Mouse (Mus musculus) adrenal gland, postnatal 25 days (tissue): ENCODE data around the gene Tbc1d16. TPM values are rescaled to one million over a fixed set of nuclear protein-coding genes. Genes with fewer than 3 reads are reported as not detected.
A peak's percentile ranks its signal among the peaks of the same experiment; 100 is the strongest.

Source experiments
- DNase-seq: peaks from one replicate; pipeline ENCODE4 v3.0.0; 2021; ENCODE audit warnings: mixed read lengths
- total RNA-seq: library from RNA; stranded (reverse); gene quantifications from 2 replicates; pipeline ENCODE4 v1.2.3, GENCODE M21; 2021

The Tbc1d16 gene
- total RNA-seq, 1 experiment from 2014 or later = 14.3 TPM

GRCm38 (mm10) chr11:119207986-119208385 lies 20.3 kb downstream of the Tbc1d16 start:
- no peak for DNase-seq

- DNase-seq = peak; percentile 84
Measured at GRCm38 (mm10) chr11:119206562-119206961, 21.7 kb downstream of the Tbc1d16 start.

DNA sequence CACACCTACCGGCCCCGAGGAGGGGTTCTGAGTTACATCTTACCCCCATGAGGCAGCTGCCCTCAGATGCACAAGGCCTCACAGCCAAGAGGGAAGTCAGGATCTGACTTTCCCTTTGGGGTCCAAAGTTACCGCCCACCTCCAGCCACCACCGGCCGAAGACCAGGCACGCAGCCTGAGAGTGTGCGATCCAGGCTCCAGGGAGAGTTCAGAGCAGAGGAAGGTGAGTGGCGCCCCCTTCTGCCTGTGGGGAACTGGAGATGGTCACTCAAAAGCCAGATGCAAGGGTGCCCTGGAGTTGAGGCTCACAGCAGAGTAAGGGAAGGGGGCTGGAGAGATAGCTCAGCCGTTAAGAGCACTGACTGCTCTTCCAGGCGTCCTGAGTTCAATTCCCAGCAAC lies 22.6 kb downstream of the Tbc1d16 start:
- no peak for DNase-seq

DNA sequence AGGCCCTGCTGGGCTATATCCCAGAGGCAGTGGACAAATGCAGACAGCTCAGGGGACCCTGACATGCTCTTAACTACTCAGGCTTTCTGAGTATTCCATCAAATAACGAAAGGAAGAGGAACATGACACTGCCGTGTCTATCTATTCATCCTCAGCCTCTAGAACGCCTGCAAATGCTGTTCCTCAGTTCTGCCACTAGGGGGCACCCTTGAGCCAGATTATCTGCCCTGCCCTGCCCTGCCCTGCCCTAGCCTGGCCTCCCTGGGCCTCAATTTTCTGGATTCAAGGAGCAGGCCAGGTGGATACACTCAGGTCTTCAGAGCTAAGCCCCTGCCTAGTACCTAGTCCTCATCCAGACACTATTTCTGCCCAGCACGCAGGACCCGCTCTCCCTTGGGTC lies 24.9 kb downstream of the Tbc1d16 start:
- DNase-seq = no peak

DNA sequence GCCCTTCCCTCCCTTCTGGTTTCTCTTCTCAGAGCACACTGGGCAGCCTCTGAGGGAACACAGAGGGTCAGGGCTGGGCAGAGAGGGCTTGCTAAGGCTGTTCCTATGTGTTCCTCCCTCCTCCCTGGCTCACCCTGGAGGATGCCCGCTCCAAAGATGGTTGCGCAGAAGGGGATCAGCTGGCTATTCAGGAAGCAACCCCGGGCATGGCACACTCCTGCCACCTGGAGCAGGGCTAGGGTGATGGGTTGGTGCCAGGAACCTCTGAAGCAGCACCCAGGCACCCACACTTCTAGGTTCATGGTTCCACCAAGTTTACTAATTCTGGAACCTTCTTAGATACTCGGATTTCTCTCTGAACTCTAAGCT lies 29.1 kb downstream of the Tbc1d16 start:
- no peak for DNase-seq

DNA sequence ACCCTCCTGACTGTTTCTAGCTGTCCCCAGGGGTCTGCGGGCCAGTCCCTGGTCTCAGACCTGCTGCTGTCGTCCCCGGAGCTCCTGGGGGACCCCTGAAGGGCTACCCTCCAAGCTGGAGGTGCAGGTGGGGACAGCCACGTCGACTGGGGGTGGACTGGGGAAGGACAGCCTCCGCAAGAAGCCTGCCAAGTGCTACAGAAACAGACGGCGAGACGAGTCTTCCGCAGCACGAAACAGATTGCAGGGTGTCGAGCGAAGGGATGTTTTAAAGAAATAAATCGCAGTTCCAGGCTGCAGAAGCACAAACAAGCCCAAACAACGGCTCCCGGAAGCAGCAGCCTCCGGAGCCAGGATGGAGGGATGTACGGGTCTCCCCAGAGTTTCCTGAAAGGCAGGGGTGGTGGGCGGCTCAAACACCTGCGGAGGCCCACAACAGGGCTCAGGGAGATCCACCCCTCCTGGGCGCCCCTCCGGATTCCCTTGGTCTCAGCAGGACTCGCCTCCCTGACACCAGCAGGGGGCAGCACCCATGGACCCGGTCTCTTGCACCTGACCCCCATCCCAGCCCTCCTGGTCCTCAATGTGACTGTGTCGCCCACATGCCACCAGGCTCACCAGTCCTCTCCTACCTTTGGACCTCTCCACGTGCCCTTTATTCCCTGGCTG lies 29.6 kb downstream of the Tbc1d16 start:
- no peak for DNase-seq

DNA sequence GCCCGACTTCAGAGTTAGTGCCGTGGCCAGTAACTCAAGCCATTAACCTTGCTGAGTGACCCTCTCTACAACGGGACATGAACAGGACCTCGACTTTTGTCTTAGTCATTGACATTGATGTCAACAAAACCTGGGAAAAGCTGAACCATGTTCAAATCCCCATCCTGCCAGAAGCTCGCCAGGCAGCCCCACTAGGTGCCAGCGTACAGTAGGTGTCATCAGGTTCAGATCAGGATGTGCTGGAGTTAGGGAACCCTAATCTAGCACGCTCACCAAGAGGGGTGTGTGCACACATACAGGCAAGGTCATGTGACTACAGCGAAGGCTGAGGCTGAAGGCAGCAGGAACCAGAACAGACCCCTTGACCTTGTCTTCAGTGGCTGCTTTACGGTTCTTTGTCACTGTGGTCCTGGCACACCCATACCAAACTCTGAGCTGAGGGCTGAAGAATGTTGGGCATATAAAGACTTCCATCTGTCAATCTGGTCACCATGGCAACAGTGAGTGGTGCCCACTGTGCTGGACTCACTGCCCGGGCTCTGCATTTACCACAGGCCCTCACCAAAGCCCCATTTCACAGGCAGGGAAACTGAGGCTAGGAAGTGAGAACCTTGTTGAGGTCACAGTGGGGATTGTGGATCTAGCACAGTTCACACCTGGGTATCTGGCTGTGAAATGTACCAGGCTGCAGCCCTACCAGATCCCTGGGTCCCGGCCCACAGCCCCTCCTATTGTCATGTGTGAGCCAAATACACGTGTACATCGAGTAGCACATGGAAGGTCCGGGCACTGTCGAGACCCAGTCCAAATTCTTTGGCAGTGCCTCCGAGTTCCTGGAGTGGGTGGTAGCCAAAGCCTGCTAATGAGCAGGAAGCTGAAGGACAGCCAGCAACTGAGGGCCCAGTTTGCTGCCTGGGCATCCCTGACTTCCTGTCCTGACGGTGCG lies 30.4 kb downstream of the Tbc1d16 start:
- DNase-seq = no peak

- no peak for DNase-seq
Measured at GRCm38 (mm10) chr11:119192605-119193004, 35.7 kb downstream of the Tbc1d16 start.

DNA sequence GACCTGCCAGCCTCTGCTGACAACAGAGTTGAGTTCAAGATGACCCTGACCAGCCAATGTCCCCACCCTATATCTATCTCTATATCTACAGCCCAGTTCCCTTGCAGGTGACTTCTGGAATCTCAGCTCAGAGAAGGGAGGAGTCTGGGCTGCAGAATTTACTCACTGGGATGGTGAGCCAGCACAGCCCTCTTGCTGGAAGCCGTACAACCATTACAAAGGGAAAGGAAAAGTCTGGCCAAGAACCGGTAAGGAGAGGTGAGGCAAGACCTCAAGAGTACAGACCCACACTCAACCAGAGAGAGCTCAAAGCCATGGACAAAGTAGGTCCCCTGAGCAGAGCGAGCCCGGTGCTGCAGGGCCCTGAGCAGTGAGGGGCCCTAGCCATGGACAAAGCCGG lies 36.1 kb downstream of the Tbc1d16 start:
- DNase-seq = no peak

GRCm38 (mm10) chr11:119191606-119192081 lies 36.7 kb downstream of the Tbc1d16 start:
- DNase-seq = peak; percentile 50

GRCm38 (mm10) chr11:119190498-119190897 lies 37.8 kb downstream of the Tbc1d16 start:
- peak; percentile 79 for DNase-seq

GRCm38 (mm10) chr11:119189319-119189718 lies 39.0 kb downstream of the Tbc1d16 start:
- no peak for DNase-seq

- DNase-seq = peak; percentile 62
Measured at GRCm38 (mm10) chr11:119188389-119188788, 39.9 kb downstream of the Tbc1d16 start.

GRCm38 (mm10) chr11:119187800-119188197 lies 40.5 kb downstream of the Tbc1d16 start:
- DNase-seq = no peak

- DNase-seq = peak; percentile 82
Measured at GRCm38 (mm10) chr11:119186989-119187799, 41.1 kb downstream of the Tbc1d16 start.

GRCm38 (mm10) chr11:119186381-119186780 lies 41.9 kb downstream of the Tbc1d16 start:
- DNase-seq = peak; percentile 41

DNA sequence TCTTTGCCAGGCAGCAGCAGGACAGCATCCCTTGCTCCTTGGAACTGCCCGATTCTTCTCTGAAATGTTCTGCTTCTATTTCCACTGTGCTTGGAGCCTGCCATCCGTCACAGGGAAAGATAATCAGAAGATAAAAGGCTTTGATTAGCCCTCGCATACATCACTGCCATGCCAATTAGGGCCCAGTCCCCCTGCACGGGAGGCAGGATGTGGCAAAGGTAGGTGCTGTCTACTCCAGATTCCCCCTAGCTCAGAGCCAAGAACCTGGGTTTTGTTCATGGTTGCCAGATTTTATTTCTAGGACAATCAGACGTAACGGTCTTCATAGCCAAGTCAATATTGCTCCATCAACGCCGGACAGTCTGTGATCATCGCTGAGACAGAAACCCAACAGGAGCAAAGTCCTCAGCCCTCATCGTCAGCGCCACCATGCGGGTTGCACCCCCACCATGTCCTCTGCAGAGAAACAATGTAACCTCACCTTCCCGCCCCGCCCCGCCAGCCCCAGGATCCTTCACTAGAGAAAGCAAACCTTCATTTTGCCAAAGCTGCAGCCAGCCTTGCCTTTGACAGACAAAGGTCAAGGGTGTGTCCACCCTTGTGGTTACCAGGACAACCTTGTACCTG lies 44.5 kb downstream of the Tbc1d16 start:
- DNase-seq = no peak

- no peak for DNase-seq
Measured at GRCm38 (mm10) chr11:119181861-119182395, 46.4 kb downstream of the Tbc1d16 start.

- no peak for DNase-seq
Measured at GRCm38 (mm10) chr11:119180824-119181582, 47.3 kb downstream of the Tbc1d16 start.

GRCm38 (mm10) chr11:119178317-119178716 lies 50.0 kb downstream of the Tbc1d16 start:
- DNase-seq = no peak
